Mouse (Mus musculus) MEL (cell line): ENCODE measurements around the gene Ly6g6d. TPM values are rescaled to one million over a fixed set of nuclear protein-coding genes. Genes with fewer than 3 reads are reported as not detected.

Experiments
- DNase-seq: peaks from one replicate; pipeline ENCODE4 v3.0.0; 2011; ENCODE audit warnings: low read depth, low spot score
- H3K27ac ChIP-seq: 2 replicates; pipeline ENCODE4 v1.5.1; 2012; ENCODE audit warnings: low read depth, mild to moderate bottlenecking, control low read depth, low read length, moderate library complexity; ENCODE audit not compliant: control insufficient read depth
- H3K27me3 ChIP-seq, 2 experiments: fragments of 150-350 bp in 1 of 2; sonication (generic) in 1 of 2; 2 replicates each; pipeline ENCODE4 v1.6.1; 2012; ENCODE audit warnings: low read length in 2 of 2, mild to moderate bottlenecking in 2 of 2, improper control_type of control experiment in 1 of 2, moderate library complexity in 1 of 2; ENCODE audit not compliant: insufficient read depth in 2 of 2, control insufficient read depth in 1 of 2
- H3K36me3 ChIP-seq, 2 experiments: 2 replicates each; pipeline ENCODE4 v1.6.1; 2012 to 2014; ENCODE audit warnings: low read length in 2 of 2, improper control_type of control experiment in 1 of 2, inconsistent platforms in 1 of 2, mild to moderate bottlenecking in 1 of 2; ENCODE audit not compliant: insufficient read depth in 2 of 2, control insufficient read depth in 1 of 2
- H3K4me1 ChIP-seq, 2 experiments: fragments of 150-350 bp in 1 of 2; sonication (generic) in 1 of 2; 2 replicates each; pipeline ENCODE4 v1.6.1; 2012; ENCODE audit warnings: low read length in 2 of 2, improper control_type of control experiment in 1 of 2, mild to moderate bottlenecking in 1 of 2; ENCODE audit not compliant: insufficient read depth in 2 of 2, control insufficient read depth in 1 of 2
- H3K4me3 ChIP-seq, 2 experiments: fragments of 150-350 bp in 1 of 2; sonication (generic) in 1 of 2; 2 replicates each; pipeline ENCODE4 v1.5.1; 2012; ENCODE audit warnings: low read depth in 2 of 2, low read length in 2 of 2, mild to moderate bottlenecking in 2 of 2, moderate library complexity in 2 of 2, control low read depth in 1 of 2, improper control_type of control experiment in 1 of 2; ENCODE audit not compliant: control insufficient read depth in 1 of 2, insufficient read depth in 1 of 2
- H3K79me2 ChIP-seq: 2 replicates; pipeline ENCODE4 v1.6.1; 2012; ENCODE audit warnings: mild to moderate bottlenecking, low read length, moderate library complexity; ENCODE audit not compliant: control insufficient read depth, poor library complexity, insufficient read depth
- H3K9ac ChIP-seq: 2 replicates; pipeline ENCODE4 v1.6.1; 2012; ENCODE audit warnings: low read depth, mild to moderate bottlenecking, control low read depth, low read length, moderate library complexity; ENCODE audit not compliant: control insufficient read depth, poor library complexity, severe bottlenecking
- H3K9me3 ChIP-seq: fragments of 150-350 bp; sonication (generic); replicated peaks from 2 replicates; pipeline ENCODE4 v1.6.1; 2012; ENCODE audit warnings: mild to moderate bottlenecking, low read length, improper control_type of control experiment, moderate library complexity; ENCODE audit not compliant: insufficient read depth
- BHLHE40 ChIP-seq: IDR thresholded peaks from 2 replicates; pipeline ENCODE4 v1.6.1; 2012; ENCODE audit warnings: low read depth, mild to moderate bottlenecking, inconsistent platforms, low read length, improper control_type of control experiment, borderline replicate concordance
- CHD1 ChIP-seq: IDR thresholded peaks from 2 replicates; pipeline ENCODE4 v1.6.1; 2012; ENCODE audit warnings: low read depth, mild to moderate bottlenecking, inconsistent platforms, low read length, improper control_type of control experiment
- CHD2 ChIP-seq: IDR thresholded peaks from 2 replicates; pipeline ENCODE4 v1.6.1; 2011; ENCODE audit warnings: low read length, improper control_type of control experiment
- CTCF ChIP-seq, 3 experiments: IDR thresholded peaks in 2 of 3; conservative IDR thresholded peaks in 1 of 3; 2 replicates each; pipeline ENCODE4 v1.5.1; 2011 to 2012; ENCODE audit warnings: low read length in 3 of 3, low read depth in 2 of 3, mild to moderate bottlenecking in 2 of 3, improper control_type of control experiment in 1 of 3, inconsistent platforms in 1 of 3, mixed read lengths in 1 of 3, moderate library complexity in 1 of 3; ENCODE audit not compliant: control insufficient read depth in 1 of 3, insufficient read depth in 1 of 3, poor library complexity in 1 of 3, severe bottlenecking in 1 of 3
- E2F4 ChIP-seq: IDR thresholded peaks from 2 replicates; pipeline ENCODE4 v1.6.1; 2011; ENCODE audit warnings: low read depth, low read length, improper control_type of control experiment, borderline replicate concordance
- EP300 ChIP-seq, 2 experiments: IDR thresholded peaks; 2 replicates each; pipeline ENCODE4 v1.6.1; 2011; ENCODE audit warnings: improper control_type of control experiment in 2 of 2, low read length in 2 of 2, low read depth in 1 of 2, mild to moderate bottlenecking in 1 of 2
- ETS1 ChIP-seq: IDR thresholded peaks from 2 replicates; pipeline ENCODE4 v1.6.1; 2012; ENCODE audit warnings: low read depth, mild to moderate bottlenecking, inconsistent platforms, low read length, improper control_type of control experiment, moderate library complexity
- GABPA ChIP-seq: IDR thresholded peaks from 2 replicates; pipeline ENCODE4 v1.6.1; 2012; ENCODE audit warnings: low read depth, mild to moderate bottlenecking, inconsistent platforms, low read length, improper control_type of control experiment, moderate library complexity
- GATA1 ChIP-seq: IDR thresholded peaks from 2 replicates; pipeline ENCODE4 v1.6.1; 2011; ENCODE audit warnings: low read depth, low read length, improper control_type of control experiment
- HCFC1 ChIP-seq: IDR thresholded peaks from 2 replicates; pipeline ENCODE4 v1.6.1; 2012; ENCODE audit warnings: low read depth, mild to moderate bottlenecking, inconsistent platforms, low read length, improper control_type of control experiment, moderate library complexity
- MAFK ChIP-seq: IDR thresholded peaks from 2 replicates; pipeline ENCODE4 v1.6.1; 2011; ENCODE audit warnings: low read depth, mild to moderate bottlenecking, low read length, improper control_type of control experiment, borderline replicate concordance
- MAX ChIP-seq: IDR thresholded peaks from 2 replicates; pipeline ENCODE4 v1.6.1; 2011; ENCODE audit warnings: low read length, improper control_type of control experiment
- MAZ ChIP-seq: IDR thresholded peaks from 2 replicates; pipeline ENCODE4 v1.6.1; 2012; ENCODE audit warnings: low read depth, mild to moderate bottlenecking, inconsistent platforms, low read length, improper control_type of control experiment
- MEF2A ChIP-seq: IDR thresholded peaks from 2 replicates; pipeline ENCODE4 v1.6.1; 2014; ENCODE audit warnings: low read depth, mild to moderate bottlenecking, inconsistent platforms, low read length, improper control_type of control experiment; ENCODE audit not compliant: poor library complexity, insufficient replicate concordance, severe bottlenecking; ENCODE audit errors: extremely low read depth
- MYB ChIP-seq: IDR thresholded peaks from 2 replicates; pipeline ENCODE4 v1.6.1; 2011; ENCODE audit warnings: mild to moderate bottlenecking, low read depth, low read length, improper control_type of control experiment
- MYC ChIP-seq: IDR thresholded peaks from 2 replicates; pipeline ENCODE4 v1.6.1; 2011; ENCODE audit warnings: low read depth, mild to moderate bottlenecking, low read length, improper control_type of control experiment, moderate library complexity
- NELFE ChIP-seq: IDR thresholded peaks from 2 replicates; pipeline ENCODE4 v1.6.1; 2011; ENCODE audit warnings: low read depth, low read length, improper control_type of control experiment
- NRF1 ChIP-seq: IDR thresholded peaks from 2 replicates; pipeline ENCODE4 v1.6.1; 2014; ENCODE audit warnings: low read depth, mild to moderate bottlenecking, inconsistent platforms, low read length, improper control_type of control experiment, moderate library complexity; ENCODE audit not compliant: poor library complexity, insufficient read depth, severe bottlenecking
- POLR2A ChIP-seq, 2 experiments: IDR thresholded peaks; 2 replicates each; pipeline ENCODE4 v1.6.1; 2011 to 2012; ENCODE audit warnings: low read length in 2 of 2, mild to moderate bottlenecking in 2 of 2, control low read depth in 1 of 2, improper control_type of control experiment in 1 of 2, low read depth in 1 of 2, moderate library complexity in 1 of 2; ENCODE audit not compliant: control insufficient read depth in 1 of 2, insufficient read depth in 1 of 2, poor library complexity in 1 of 2
- POLR2AphosphoS5 ChIP-seq: IDR thresholded peaks from 2 replicates; pipeline ENCODE4 v1.6.1; 2012; ENCODE audit warnings: low read depth, borderline replicate concordance, mild to moderate bottlenecking, inconsistent platforms, low read length, moderate library complexity, mixed read lengths
- RAD21 ChIP-seq: IDR thresholded peaks from 2 replicates; pipeline ENCODE4 v1.6.1; 2011; ENCODE audit warnings: mild to moderate bottlenecking, low read depth, low read length, improper control_type of control experiment
- RCOR1 ChIP-seq: IDR thresholded peaks from 2 replicates; pipeline ENCODE4 v1.6.1; 2012; ENCODE audit warnings: low read depth, mild to moderate bottlenecking, inconsistent platforms, low read length, improper control_type of control experiment
- SIN3A ChIP-seq: IDR thresholded peaks from 2 replicates; pipeline ENCODE4 v1.6.1; 2012; ENCODE audit warnings: low read length, improper control_type of control experiment, inconsistent platforms
- SMC3 ChIP-seq: IDR thresholded peaks from 2 replicates; pipeline ENCODE4 v1.6.1; 2011; ENCODE audit warnings: low read depth, low read length, improper control_type of control experiment
- TAL1 ChIP-seq: IDR thresholded peaks from 2 replicates; pipeline ENCODE4 v1.6.1; 2012; ENCODE audit warnings: mild to moderate bottlenecking, inconsistent platforms, low read length, moderate library complexity, mixed read lengths
- TBP ChIP-seq: IDR thresholded peaks from 2 replicates; pipeline ENCODE4 v1.8.0; 2011; ENCODE audit warnings: low read depth, low read length, improper control_type of control experiment
- TCF12 ChIP-seq: IDR thresholded peaks from 2 replicates; pipeline ENCODE4 v1.6.1; 2014; ENCODE audit warnings: low read depth, mild to moderate bottlenecking, inconsistent platforms, low read length, improper control_type of control experiment, moderate library complexity
- UBTF ChIP-seq: IDR thresholded peaks from 2 replicates; pipeline ENCODE4 v1.6.1; 2012; ENCODE audit warnings: low read depth, mild to moderate bottlenecking, inconsistent platforms, low read length, improper control_type of control experiment, moderate library complexity, borderline replicate concordance; ENCODE audit not compliant: insufficient read depth
- USF1 ChIP-seq: IDR thresholded peaks from 2 replicates; pipeline ENCODE4 v1.6.1; 2014; ENCODE audit warnings: low read depth, mild to moderate bottlenecking, inconsistent platforms, low read length, improper control_type of control experiment, moderate library complexity
- USF2 ChIP-seq, 2 experiments: IDR thresholded peaks; 2 replicates each; pipeline ENCODE4 v1.6.1; 2011 to 2012; ENCODE audit warnings: improper control_type of control experiment in 2 of 2, low read length in 2 of 2, borderline replicate concordance in 1 of 2, inconsistent platforms in 1 of 2, low read depth in 1 of 2, mild to moderate bottlenecking in 1 of 2; ENCODE audit not compliant: insufficient read depth in 1 of 2
- ZC3H11A ChIP-seq: IDR thresholded peaks from 2 replicates; pipeline ENCODE4 v1.6.1; 2012; ENCODE audit warnings: low read depth, mild to moderate bottlenecking, inconsistent platforms, low read length, improper control_type of control experiment
- ZKSCAN1 ChIP-seq: IDR thresholded peaks from 2 replicates; pipeline ENCODE4 v1.6.1; 2012; ENCODE audit warnings: low read depth, mild to moderate bottlenecking, inconsistent platforms, low read length, improper control_type of control experiment, moderate library complexity
- ZMIZ1 ChIP-seq: IDR thresholded peaks from 2 replicates; pipeline ENCODE4 v1.6.1; 2012; ENCODE audit warnings: low read depth, mild to moderate bottlenecking, inconsistent platforms, low read length, improper control_type of control experiment, moderate library complexity
- polyA plus RNA-seq, 2 experiments: library from polyadenylated mRNA; stranded (reverse) in 1 of 2; unstranded in 1 of 2; fragments of >175 nt in 1 of 2; fragments of >200 nt in 1 of 2; gene quantifications; 2 replicates each; pipeline versions ENCODE4 v1.2.1 to v1.2.4; 2012; ENCODE audit warnings: low replicate concordance in 2 of 2, low read depth in 1 of 2; ENCODE audit not compliant: insufficient read length in 2 of 2, insufficient read depth in 1 of 2, missing spikeins in 1 of 2
- total RNA-seq: library from RNA; depleted of rRNA; stranded (reverse); fragments of 300-350 nt; gene quantifications from 2 replicates; pipeline ENCODE4 v1.2.3, GENCODE M21; 2012

Ly6g6d gene
- total and polyA plus RNA-seq, 3 experiments, result 4.4 to 5.5 TPM; not detected in 1

- TF ChIP-seq RAD21, result no peak
Measured at GRCm38 (mm10) chr17:35047688-35048087, 30.2 kb downstream of the Ly6g6d start (continued).

- peaks cover 18% of the 10 kb centered on the region for H3K79me2 ChIP-seq
- peak within 1 kb of the TSS; percentile 85 for H3K9ac ChIP-seq
- peak; percentile 99 for DNase-seq
- H3K36me3 ChIP-seq, result peaks cover 0 to 28% of the 10 kb centered on the region in 2 experiments; a peak in 2 of 4 replicates
- peak within 1 kb of the TSS; percentile 98 for H3K27ac ChIP-seq
- no peaks in the 10 kb centered on the region for H3K27me3 ChIP-seq
- H3K9me3 ChIP-seq, result no peaks in the 10 kb centered on the region
- H3K4me1 ChIP-seq, result peaks cover 7 to 39% of the 10 kb centered on the region in 2 experiments
- peak within 1 kb of the TSS; percentile 47 to 53 for H3K4me3 ChIP-seq
- TF ChIP-seq USF1 (no peak), E2F4 (peak; percentile 97; the same call in 1 of the 2 replicates), MAFK (no peak), CTCF (IDR thresholded peaks at IDR 0.05 in 2 of 3, conservative IDR thresholded peaks at IDR 0.05 in 1 of 3; ENCODE audit: control insufficient read depth in 1 of 3, insufficient read depth in 1 of 3, low read depth in 2 of 3, low read length in 3 of 3, poor library complexity in 1 of 3, severe bottlenecking in 1 of 3) (no peak), EP300 (IDR thresholded peaks at IDR 0.05; ENCODE audit: low read depth in 1 of 2, low read length in 2 of 2) (peak; percentile 47 to 53; a peak in 2 of 4 replicates), UBTF (no peak), ZKSCAN1 (no peak), ETS1 (peak; percentile 35; the same call in 1 of the 2 replicates), CHD1 (no peak), USF2 (IDR thresholded peaks at IDR 0.05; ENCODE audit: borderline replicate concordance in 1 of 2, insufficient read depth in 1 of 2, low read depth in 1 of 2, low read length in 2 of 2) (no peak), CHD2 (no peak), TCF12 (peak; percentile 24; the same call in 1 of the 2 replicates), MYB (no peak), POLR2AphosphoS5 (no peak), TAL1 (peak; percentile 8; the same call in 1 of the 2 replicates), NRF1 (0 out of 2 replicates have a peak, but pooled peaks have one; percentile 13), RCOR1 (peak; percentile 33), MEF2A (no peak), ZC3H11A (no peak), GABPA (no peak), MYC (no peak), POLR2A (IDR thresholded peaks at IDR 0.05; ENCODE audit: control insufficient read depth in 1 of 2, insufficient read depth in 1 of 2, low read depth in 1 of 2, low read length in 2 of 2, poor library complexity in 1 of 2) (peak in 1 of 2 experiments; percentile 56; a peak in 1 of 4 replicates), MAZ (no peak), SMC3 (no peak), TBP (peak; percentile 66; the same call in 1 of the 2 replicates), SIN3A (peak; percentile 64), GATA1 (0 out of 2 replicates have a peak, but pooled peaks have one; percentile 36), MAX (no peak), HCFC1 (peak; percentile 46; the same call in 1 of the 2 replicates), ZMIZ1 (0 out of 2 replicates have a peak, but pooled peaks have one; percentile 24), NELFE (no peak), BHLHE40 (no peak)
Measured at GRCm38 (mm10) chr17:35046681-35047455, 31.0 kb downstream of the Ly6g6d start, which contains the start of gene Msh5. Msh5 (minus strand) TSS chr17:35046745.
